Mouse (Mus musculus) heart, embryonic 13.5 days (tissue): ENCODE measurements around the gene Terb2. TPM values are rescaled to one million over a fixed set of nuclear protein-coding genes. Genes with fewer than 3 reads are reported as not detected.

ENCODE experiments used
- polyA plus RNA-seq: library from polyadenylated mRNA; unstranded; fragments of >200 nt; fragmentation: Nextera tagmentation; extraction: Ambion mirVana; gene quantifications from 2 replicates; pipeline ENCODE4 v1.2.1, GENCODE M21; 2015

Terb2 gene
- polyA plus RNA-seq, 1 experiment from 2014 or later: not detected

Other genes with a start within 250 kb of the Terb2 start
- 32.7 and 33.7 TPM in 2 replicates for gene Ctdspl2, start 230.3 kb upstream of the Terb2 start, polyA plus RNA-seq
- 0.08 and 0.09 TPM in 2 replicates for gene Mageb3, start 230.2 kb upstream of the Terb2 start, polyA plus RNA-seq
- gene Eif3j1, start 157.7 kb upstream of the Terb2 start, polyA plus RNA-seq: 10.2 and 11.4 TPM in 2 replicates
- 4.7 and 4.9 TPM in 2 replicates for gene Spg11, start 67.9 kb upstream of the Terb2 start, polyA plus RNA-seq
- gene B2m, start 38.6 kb upstream of the Terb2 start, polyA plus RNA-seq: 268 and 284 TPM in 2 replicates
- 0.14 TPM in 1 of 2 replicates, not detected in the other for gene Trim69, start 25.6 kb upstream of the Terb2 start, polyA plus RNA-seq
- gene Patl2, start 83 bp upstream of the Terb2 start, polyA plus RNA-seq: not detected in 2 replicates
- gene Sord, start 48.5 kb downstream of the Terb2 start, polyA plus RNA-seq: 51.3 and 58.6 TPM in 2 replicates
- 0.06 and 0.17 TPM in 2 replicates for gene Duox2, start 112.2 kb downstream of the Terb2 start, polyA plus RNA-seq
- gene Duoxa2, start 112.6 kb downstream of the Terb2 start, polyA plus RNA-seq: not detected in 2 replicates
- gene Duoxa1, start 127.5 kb downstream of the Terb2 start, polyA plus RNA-seq: 0.09 TPM in 1 of 2 replicates, not detected in the other
- 0.03 TPM in 1 of 2 replicates, not detected in the other for gene Duox1, start 129.4 kb downstream of the Terb2 start, polyA plus RNA-seq
- gene Shf, start 182.9 kb downstream of the Terb2 start, polyA plus RNA-seq: 1.8 and 2.3 TPM in 2 replicates
- gene Slc28a2, start 240.2 kb downstream of the Terb2 start, polyA plus RNA-seq: 0.17 and 0.48 TPM in 2 replicates